Mouse (Mus musculus): ENCODE data around the gene Rgsl1. TPM values are rescaled to one million over a fixed set of nuclear protein-coding genes. Genes with fewer than 3 reads are reported as not detected.
"Not testable (repeated sequence)": the region's sequence is repeated elsewhere in the genome, so short reads cannot be mapped to it uniquely, and the experiment has no call there.

The Rgsl1 gene
- polyA plus RNA-seq, 1 experiment from 2014 or later = 0.04 TPM

DNA sequence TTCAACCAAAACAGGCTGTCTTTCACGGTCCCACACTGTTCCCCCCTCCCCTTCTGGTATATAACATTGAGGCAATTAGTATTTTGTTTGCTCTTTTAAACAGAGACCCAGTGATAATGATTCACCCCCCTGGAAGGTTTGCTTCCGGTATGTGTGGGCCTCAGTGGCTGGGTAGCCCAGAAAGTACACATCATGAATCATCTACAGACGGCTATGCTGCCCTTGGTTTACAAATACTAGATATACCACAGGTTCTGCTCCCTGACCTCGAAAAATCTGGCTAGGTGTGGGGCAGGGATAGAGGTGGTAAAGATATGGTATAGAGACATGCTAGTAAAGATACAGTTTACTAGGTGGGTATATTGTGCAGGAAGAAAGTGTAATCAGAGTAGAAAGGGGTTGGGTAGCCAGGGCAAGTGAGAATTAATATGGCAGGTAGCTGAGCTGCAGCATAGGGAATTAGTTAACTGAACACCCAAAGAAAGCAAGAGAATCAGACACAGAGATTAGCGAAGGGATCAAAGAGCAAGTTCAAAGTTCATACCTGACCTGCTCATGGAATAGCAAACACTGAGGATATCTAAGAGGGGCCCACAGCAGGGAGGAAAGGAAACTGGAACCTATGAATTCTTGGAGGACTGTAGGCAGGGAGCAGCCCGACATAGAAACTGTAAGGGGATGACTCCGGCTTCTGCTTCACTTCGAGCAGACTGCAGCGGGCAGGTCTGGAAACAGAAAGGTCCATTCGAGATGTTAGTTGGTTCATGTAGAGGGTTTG is 73.8 kb downstream of the Rgsl1 start:
- TF ChIP-seq CTCF (IDR thresholded peaks at IDR 0.05; ENCODE audit: low read depth) = no peak

DNA sequence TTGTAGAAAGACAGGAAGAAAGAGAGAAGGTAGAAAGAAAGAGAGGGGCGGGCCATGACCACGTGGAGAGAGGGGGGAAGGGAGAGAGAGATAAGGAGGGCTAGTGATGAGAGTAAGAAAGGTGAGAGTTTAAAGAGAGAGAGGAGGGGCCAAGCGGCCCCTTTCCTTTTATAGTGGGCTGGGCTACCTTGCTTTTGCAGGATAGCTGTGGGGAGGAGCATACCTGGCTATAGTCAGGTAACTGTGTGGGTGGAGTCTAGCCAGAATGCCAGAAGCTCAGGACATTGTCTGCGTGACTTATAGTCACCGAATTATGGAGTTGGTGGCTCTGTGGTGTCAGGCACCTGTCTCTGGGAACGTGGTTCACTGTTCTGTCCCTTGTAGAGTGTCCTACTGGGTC is 74.4 kb downstream of the Rgsl1 start:
- H3K4me3 ChIP-seq (ENCODE audit: low read depth, low read length) = peak overlapping the region; percentile 32
- not testable (repeated sequence) for H3K4me1 ChIP-seq (replicated peaks; ENCODE audit: control insufficient read depth, insufficient read depth, low read length); H3K36me3 ChIP-seq (ENCODE audit: control insufficient read depth, insufficient read depth); H3K27me3 ChIP-seq (replicated peaks; ENCODE audit: control insufficient read depth, insufficient read depth, low read length); H3K9me3 ChIP-seq (ENCODE audit: control insufficient read depth)
- WGBS = 37% methylated on average over 6 of the region's 6 CpGs
- H3K9ac ChIP-seq (ENCODE audit: low read depth, low read length) = 0 out of 2 replicates have a peak overlapping the region, but pooled peaks have one; percentile 11
- ATAC-seq = peak; percentile 66
- H3K27ac ChIP-seq (ENCODE audit: low read depth, low read length) = peak overlapping the region; percentile 85
- H3K4me2 ChIP-seq (replicated peaks; ENCODE audit: low read depth) = peak overlapping the region; percentile 60

More for the DNA sequence above, 73.8 kb downstream of the Rgsl1 start:
- Histone ChIP-seq H3K36me3 (ENCODE audit: control insufficient read depth, insufficient read depth) (no peaks in the 10 kb centered on the region), H3K9me3 (ENCODE audit: control insufficient read depth) (no peaks in the 10 kb centered on the region), H3K4me2 (replicated peaks; ENCODE audit: low read depth) (peak overlapping the region; percentile 60), H3K27ac (ENCODE audit: low read depth, low read length) (peak overlapping the region; percentile 85), H3K4me3 (ENCODE audit: low read depth, low read length) (no peak overlapping the region), H3K4me1 (replicated peaks; ENCODE audit: control insufficient read depth, insufficient read depth, low read length) (peaks cover 8% of the 10 kb centered on the region; the same call in 1 of the 2 replicates), H3K27me3 (replicated peaks; ENCODE audit: control insufficient read depth, insufficient read depth, low read length) (no peaks in the 10 kb centered on the region), H3K9ac (ENCODE audit: low read depth, low read length) (0 out of 2 replicates have a peak overlapping the region, but pooled peaks have one; percentile 11)
- ATAC-seq = peak; percentile 90
- 39% methylated on average over 10 of the region's 10 CpGs for WGBS

DNA sequence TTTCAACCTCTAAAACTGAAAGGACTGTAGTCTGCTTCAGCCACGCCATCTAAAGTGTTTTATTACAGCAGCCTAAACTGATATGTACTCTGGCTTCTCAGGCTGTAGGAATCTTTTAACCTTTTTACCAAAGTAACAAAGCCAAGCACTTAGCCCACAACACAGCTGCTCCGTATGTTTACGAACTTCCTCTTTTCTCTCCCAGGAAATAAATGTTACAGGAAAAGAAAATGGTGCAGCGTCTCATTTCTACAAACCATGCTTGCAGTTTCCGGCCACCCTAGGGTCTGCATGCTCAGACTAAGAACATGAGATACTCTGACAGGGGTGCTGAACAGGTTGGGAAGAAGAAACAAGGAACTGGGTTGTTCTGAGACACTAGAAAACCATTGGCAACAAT is 75.5 kb downstream of the Rgsl1 start:
- Histone ChIP-seq H3K27ac (ENCODE audit: low read depth, low read length) (peak overlapping the region; percentile 85), H3K4me2 (replicated peaks; ENCODE audit: low read depth) (peak overlapping the region; percentile 60), H3K9me3 (ENCODE audit: control insufficient read depth) (no peaks in the 10 kb centered on the region), H3K4me1 (replicated peaks; ENCODE audit: control insufficient read depth, insufficient read depth, low read length) (peaks cover 5% of the 10 kb centered on the region; the same call in 1 of the 2 replicates), H3K9ac (ENCODE audit: low read depth, low read length) (peak overlapping the region; percentile 46; the same call in 1 of the 2 replicates), H3K4me3 (ENCODE audit: low read depth, low read length) (peak overlapping the region; percentile 32), H3K36me3 (ENCODE audit: control insufficient read depth, insufficient read depth) (no peaks in the 10 kb centered on the region), H3K27me3 (replicated peaks; ENCODE audit: control insufficient read depth, insufficient read depth, low read length) (no peaks in the 10 kb centered on the region)
- TF ChIP-seq CTCF (IDR thresholded peaks at IDR 0.05; ENCODE audit: low read depth) = no peak
- WGBS = 20% methylated on average over 5 of the region's 5 CpGs
- ATAC-seq = no peak

DNA sequence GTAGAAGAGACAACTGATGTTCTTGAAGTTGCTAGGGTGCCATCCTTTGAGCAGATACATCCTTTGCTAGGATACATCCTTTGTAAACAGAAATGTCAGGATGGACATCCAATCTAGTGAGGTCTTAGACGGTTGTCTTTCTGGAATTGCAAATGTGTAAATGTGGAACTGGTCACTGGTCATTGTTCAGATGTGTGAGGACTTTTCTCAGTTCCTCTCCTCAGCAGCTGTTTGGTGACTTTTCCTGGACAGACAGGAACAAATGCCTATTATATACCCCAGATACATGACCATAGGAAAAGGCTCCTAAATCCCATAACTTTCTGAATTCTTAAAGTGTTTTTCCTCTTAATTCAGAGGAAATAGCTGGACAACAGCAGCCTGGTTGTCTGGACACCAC is 76.7 kb downstream of the Rgsl1 start:
- Histone ChIP-seq H3K27me3 (replicated peaks; ENCODE audit: control insufficient read depth, insufficient read depth, low read length) (no peaks in the 10 kb centered on the region), H3K9me3 (ENCODE audit: control insufficient read depth) (no peaks in the 10 kb centered on the region), H3K4me2 (replicated peaks; ENCODE audit: low read depth) (no peak overlapping the region), H3K27ac (ENCODE audit: low read depth, low read length) (no peak overlapping the region), H3K9ac (ENCODE audit: low read depth, low read length) (no peak overlapping the region), H3K36me3 (ENCODE audit: control insufficient read depth, insufficient read depth) (0 out of 2 replicates have a peak, but pooled peaks cover 7% of the 10 kb centered on the region), H3K4me1 (replicated peaks; ENCODE audit: control insufficient read depth, insufficient read depth, low read length) (peaks cover 5% of the 10 kb centered on the region; the same call in 1 of the 2 replicates), H3K4me3 (ENCODE audit: low read depth, low read length) (no peak overlapping the region)
- 80% methylated on average over 1 of the region's 1 CpGs for WGBS
- no peak for ATAC-seq
- no peak for TF ChIP-seq CTCF (IDR thresholded peaks at IDR 0.05; ENCODE audit: low read depth)

DNA sequence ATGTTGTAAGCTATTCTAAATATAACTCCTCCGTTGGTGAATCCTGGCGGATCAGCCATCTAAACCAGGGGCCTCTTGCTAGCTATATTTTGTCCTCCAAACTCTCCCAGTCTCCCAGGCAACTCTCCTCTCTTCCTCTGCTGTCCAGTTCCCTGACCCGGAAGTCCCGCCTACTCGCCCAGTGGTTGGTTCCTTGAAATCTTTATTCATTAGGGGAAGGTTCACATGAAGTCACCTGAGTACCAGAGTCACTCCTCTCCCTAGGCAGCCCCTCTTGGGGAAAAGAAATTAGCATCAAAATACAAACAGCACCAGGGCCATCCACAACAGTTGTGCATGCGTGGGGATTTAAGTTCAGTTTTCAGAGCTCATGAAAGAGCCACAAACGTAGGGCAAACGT is 77.6 kb downstream of the Rgsl1 start:
- WGBS = 62% methylated on average over 8 of the region's 8 CpGs
- Histone ChIP-seq H3K9ac (ENCODE audit: low read depth, low read length) (no peak overlapping the region), H3K4me3 (ENCODE audit: low read depth, low read length) (no peak overlapping the region), H3K4me1 (replicated peaks; ENCODE audit: control insufficient read depth, insufficient read depth, low read length) (peaks cover 5% of the 10 kb centered on the region; the same call in 1 of the 2 replicates), H3K27me3 (replicated peaks; ENCODE audit: control insufficient read depth, insufficient read depth, low read length) (no peaks in the 10 kb centered on the region), H3K27ac (ENCODE audit: low read depth, low read length) (no peak overlapping the region), H3K9me3 (ENCODE audit: control insufficient read depth) (no peaks in the 10 kb centered on the region), H3K4me2 (replicated peaks; ENCODE audit: low read depth) (no peak overlapping the region), H3K36me3 (ENCODE audit: control insufficient read depth, insufficient read depth) (peaks cover 17% of the 10 kb centered on the region; the same call in 1 of the 2 replicates)
- ATAC-seq = no peak
- TF ChIP-seq CTCF (IDR thresholded peaks at IDR 0.05; ENCODE audit: low read depth) = no peak

DNA sequence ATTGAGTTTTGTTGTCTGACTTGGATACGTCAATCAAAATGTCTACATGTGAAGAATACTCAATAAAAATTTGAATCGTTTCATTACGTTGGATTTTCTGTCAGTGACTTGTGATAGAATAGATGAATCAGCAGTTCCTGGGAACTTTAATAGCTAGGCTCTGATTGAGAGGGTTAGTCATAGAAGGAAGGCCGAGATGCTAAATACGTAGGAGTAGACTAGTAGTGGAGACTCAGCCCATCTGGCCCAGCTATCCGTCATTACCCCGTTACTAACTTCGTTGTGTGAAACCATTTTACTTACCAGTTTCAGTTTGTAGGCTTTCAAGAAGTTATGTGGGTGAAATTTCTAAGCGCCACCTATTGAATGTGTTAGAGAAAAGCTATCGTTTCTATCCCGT is 79.8 kb downstream of the Rgsl1 start:
- WGBS = 81% methylated on average over 11 of the region's 11 CpGs

More for the DNA sequence above, 79.8 kb downstream of the Rgsl1 start:
- no peaks in the 10 kb centered on the region for H3K27me3 ChIP-seq (replicated peaks; ENCODE audit: control insufficient read depth, insufficient read depth, low read length)
- H3K4me1 ChIP-seq (replicated peaks; ENCODE audit: control insufficient read depth, insufficient read depth, low read length) = peaks cover 5% of the 10 kb centered on the region; the same call in 1 of the 2 replicates
- no peak overlapping the region for H3K4me3 ChIP-seq (ENCODE audit: low read depth, low read length)
- H3K27ac ChIP-seq (ENCODE audit: low read depth, low read length) = no peak overlapping the region
- H3K9ac ChIP-seq (ENCODE audit: low read depth, low read length) = no peak overlapping the region
- no peaks in the 10 kb centered on the region for H3K9me3 ChIP-seq (ENCODE audit: control insufficient read depth)
- no peak for ATAC-seq
- 0 out of 2 replicates have a peak, but pooled peaks have one; percentile 3 for TF ChIP-seq CTCF (IDR thresholded peaks at IDR 0.05; ENCODE audit: low read depth)
- H3K36me3 ChIP-seq (ENCODE audit: control insufficient read depth, insufficient read depth) = peaks cover 39% of the 10 kb centered on the region
- H3K4me2 ChIP-seq (replicated peaks; ENCODE audit: low read depth) = no peak overlapping the region

All from intestine, postnatal 0 days (tissue).